Mouse (Mus musculus) ES-Bruce4 (cell line): ENCODE data around the gene Celf2. TPM values are rescaled to one million over a fixed set of nuclear protein-coding genes. Genes with fewer than 3 reads are reported as not detected.

Experiments
- H3K27ac ChIP-seq: 2 replicates; pipeline ENCODE4 v1.5.1; 2012; ENCODE audit warnings: low read length, inconsistent platforms; ENCODE audit not compliant: insufficient read depth
- H3K27me3 ChIP-seq: 2 replicates; pipeline ENCODE4 v1.6.1; 2012; ENCODE audit warnings: mild to moderate bottlenecking, low read length, inconsistent platforms; ENCODE audit not compliant: control insufficient read depth, poor library complexity, insufficient read depth, severe bottlenecking
- H3K36me3 ChIP-seq: 2 replicates; pipeline ENCODE4 v1.6.1; 2012; ENCODE audit warnings: inconsistent platforms, mild to moderate bottlenecking, low read length, moderate library complexity; ENCODE audit not compliant: control insufficient read depth, poor library complexity, insufficient read depth, severe bottlenecking
- H3K4me1 ChIP-seq: one replicate; pipeline ENCODE4 v1.8.1; 2011; ENCODE audit warnings: low read length; ENCODE audit not compliant: control insufficient read depth, insufficient read depth
- H3K4me3 ChIP-seq: 2 replicates; pipeline ENCODE4 v1.5.1; 2011; ENCODE audit warnings: low read depth, mild to moderate bottlenecking, low read length
- H3K9ac ChIP-seq: 2 replicates; pipeline ENCODE4 v1.6.1; 2012; ENCODE audit warnings: low read depth, mild to moderate bottlenecking, inconsistent platforms; ENCODE audit not compliant: poor library complexity, severe bottlenecking
- H3K9me3 ChIP-seq: replicated peaks from 2 replicates; pipeline ENCODE4 v1.6.1; 2012; ENCODE audit warnings: mild to moderate bottlenecking, low read length, inconsistent platforms; ENCODE audit not compliant: control insufficient read depth, poor library complexity, insufficient read depth, severe bottlenecking
- CTCF ChIP-seq: IDR thresholded peaks from one replicate; pipeline ENCODE4 v1.8.1; 2011; ENCODE audit warnings: low read depth, low read length
- EP300 ChIP-seq: IDR thresholded peaks from 2 replicates; pipeline ENCODE4 v1.6.1; 2011; ENCODE audit warnings: low read depth, low read length; ENCODE audit not compliant: insufficient read depth
- POLR2A ChIP-seq: IDR thresholded peaks from one replicate; pipeline ENCODE4 v1.8.1; 2011; ENCODE audit warnings: low read length; ENCODE audit not compliant: insufficient read depth
- polyA plus RNA-seq: library from polyadenylated mRNA; stranded (reverse); fragments of >200 nt; gene quantifications from 2 replicates; pipeline ENCODE4 v1.2.4, GENCODE M21; 2011; ENCODE audit warnings: low read depth; ENCODE audit not compliant: missing spikeins, insufficient read depth, insufficient read length

Celf2 gene
- polyA plus RNA-seq, 1 experiment: 10.6 TPM

GRCm38 (mm10) chr2:6602163-6602562 lies 907.2 kb downstream of the Celf2 start:
- Histone ChIP-seq H3K27me3 (no peaks in the 10 kb centered on the region), H3K9me3 (no peaks in the 10 kb centered on the region), H3K4me1 (no peaks in the 10 kb centered on the region), H3K9ac (no peak overlapping the region), H3K4me3 (no peak overlapping the region), H3K27ac (no peak overlapping the region), H3K36me3 (no peaks in the 10 kb centered on the region)
- TF ChIP-seq POLR2A (no peak), EP300 (no peak), CTCF (no peak)

- Histone ChIP-seq H3K27ac (no peak overlapping the region), H3K4me3 (no peak overlapping the region), H3K9me3 (no peaks in the 10 kb centered on the region), H3K27me3 (no peaks in the 10 kb centered on the region), H3K36me3 (no peaks in the 10 kb centered on the region), H3K4me1 (no peaks in the 10 kb centered on the region), H3K9ac (no peak overlapping the region)
- TF ChIP-seq CTCF: no peak
- TF ChIP-seq POLR2A: no peak
- TF ChIP-seq EP300: no peak
Measured at GRCm38 (mm10) chr2:6598879-6599167, 910.5 kb downstream of the Celf2 start.

GRCm38 (mm10) chr2:6598124-6598878 lies 911.1 kb downstream of the Celf2 start:
- no peak overlapping the region for H3K27ac ChIP-seq
- H3K4me1 ChIP-seq: no peaks in the 10 kb centered on the region
- H3K9ac ChIP-seq: no peak overlapping the region
- H3K4me3 ChIP-seq: no peak overlapping the region
- TF ChIP-seq EP300: no peak
- TF ChIP-seq CTCF: no peak
- no peak for TF ChIP-seq POLR2A
- no peaks in the 10 kb centered on the region for H3K36me3 ChIP-seq
- H3K9me3 ChIP-seq: no peaks in the 10 kb centered on the region
- no peaks in the 10 kb centered on the region for H3K27me3 ChIP-seq

GRCm38 (mm10) chr2:6594736-6595135 lies 914.6 kb downstream of the Celf2 start:
- H3K27me3 ChIP-seq: no peaks in the 10 kb centered on the region
- TF ChIP-seq EP300 (no peak), POLR2A (no peak), CTCF (no peak)
- no peak overlapping the region for H3K4me3 ChIP-seq
- H3K9me3 ChIP-seq: no peaks in the 10 kb centered on the region
- H3K36me3 ChIP-seq: no peaks in the 10 kb centered on the region
- no peaks in the 10 kb centered on the region for H3K4me1 ChIP-seq
- no peak overlapping the region for H3K9ac ChIP-seq
- H3K27ac ChIP-seq: no peak overlapping the region

- Histone ChIP-seq H3K36me3 (no peaks in the 10 kb centered on the region), H3K27me3 (no peaks in the 10 kb centered on the region), H3K4me1 (no peaks in the 10 kb centered on the region), H3K27ac (no peak overlapping the region), H3K9me3 (no peaks in the 10 kb centered on the region), H3K4me3 (no peak overlapping the region), H3K9ac (no peak overlapping the region)
- no peak for TF ChIP-seq CTCF
- no peak for TF ChIP-seq POLR2A
- no peak for TF ChIP-seq EP300
Measured at GRCm38 (mm10) chr2:6594160-6594559, 915.2 kb downstream of the Celf2 start.

GRCm38 (mm10) chr2:6593739-6594138 lies 915.6 kb downstream of the Celf2 start:
- TF ChIP-seq POLR2A (no peak), CTCF (no peak), EP300 (no peak)
- no peaks in the 10 kb centered on the region for H3K36me3 ChIP-seq
- no peaks in the 10 kb centered on the region for H3K27me3 ChIP-seq
- no peak overlapping the region for H3K4me3 ChIP-seq
- H3K4me1 ChIP-seq: no peaks in the 10 kb centered on the region
- no peaks in the 10 kb centered on the region for H3K9me3 ChIP-seq
- no peak overlapping the region for H3K27ac ChIP-seq
- no peak overlapping the region for H3K9ac ChIP-seq
